Mouse (Mus musculus) embryonic facial prominence, embryonic 13.5 days (tissue): ENCODE data around the gene Nol4l. TPM values are rescaled to one million over a fixed set of nuclear protein-coding genes. Genes with fewer than 3 reads are reported as not detected.
A peak's percentile ranks its signal among the peaks of the same experiment; 100 is the strongest.

Experiments used
- ATAC-seq: fragments of 200-750 bp; cut with Nextera tagmentation; 2 replicates; pipeline ENCODE4 v1.8.0; 2017; ENCODE audit warnings: low read depth; ENCODE audit not compliant: insufficient number of reproducible peaks, insufficient read depth, low FRiP score, low TSS enrichment
- H3K27ac ChIP-seq: fragments of 300-500 bp; sonication (generic); 2 replicates; pipeline ENCODE4 v1.5.1; 2015; ENCODE audit warnings: moderate library complexity, mild to moderate bottlenecking, inconsistent platforms
- H3K27me3 ChIP-seq: fragments of 300-500 bp; sonication (generic); 2 replicates; pipeline ENCODE4 v1.6.1; 2015; ENCODE audit warnings: mild to moderate bottlenecking, inconsistent platforms
- H3K36me3 ChIP-seq: fragments of 300-500 bp; sonication (generic); 2 replicates; pipeline ENCODE4 v1.6.1; 2015; ENCODE audit warnings: mild to moderate bottlenecking, inconsistent platforms
- H3K4me1 ChIP-seq: fragments of 300-500 bp; sonication (generic); 2 replicates; pipeline ENCODE4 v1.6.1; 2015; ENCODE audit warnings: inconsistent platforms
- H3K4me2 ChIP-seq: fragments of 300-500 bp; sonication (generic); 2 replicates; pipeline ENCODE4 v1.6.1; 2015; ENCODE audit warnings: moderate library complexity, mild to moderate bottlenecking, inconsistent platforms
- H3K4me3 ChIP-seq: fragments of 300-500 bp; sonication (generic); 2 replicates; pipeline ENCODE4 v1.5.1; 2015; ENCODE audit warnings: mild to moderate bottlenecking, inconsistent platforms
- H3K9ac ChIP-seq: fragments of 300-500 bp; sonication (generic); 2 replicates; pipeline ENCODE4 v1.6.1; 2015; ENCODE audit warnings: mild to moderate bottlenecking, inconsistent platforms
- H3K9me3 ChIP-seq: fragments of 300-500 bp; sonication (generic); 2 replicates; pipeline ENCODE4 v1.6.1; 2016; ENCODE audit warnings: inconsistent platforms
- WGBS: fragments of 180-500 bp; shearing (Covaris S2); methylation state at CpG from one replicate; pipeline ENCODE4 v1.1.7; 2015; ENCODE audit warnings: mixed read lengths; 5-methylcytosine and 5-hydroxymethylcytosine counted together
- polyA plus RNA-seq: library from polyadenylated mRNA; unstranded; fragments of >200 nt; fragmentation: Nextera tagmentation; extraction: Ambion mirVana; gene quantifications from 2 replicates; pipeline ENCODE4 v1.2.1, GENCODE M21; 2015

The Nol4l gene
- polyA plus RNA-seq, 1 experiment from 2014 or later = 12.4 TPM

- no peaks in the 10 kb centered on the region for H3K36me3 ChIP-seq
- H3K4me3 ChIP-seq = no peak overlapping the region
- H3K27ac ChIP-seq = no peak overlapping the region
- ATAC-seq = no peak
- H3K4me2 ChIP-seq = no peak overlapping the region
- 0 out of 2 replicates have a peak, but pooled peaks cover 3% of the 10 kb centered on the region for H3K27me3 ChIP-seq
- no peak overlapping the region for H3K9ac ChIP-seq
- H3K4me1 ChIP-seq = peaks cover 5% of the 10 kb centered on the region
- 80% methylated on average over 8 of the region's 8 CpGs for WGBS
- no peaks in the 10 kb centered on the region for H3K9me3 ChIP-seq
These were observed 13.3 kb upstream of the Nol4l start for GRCm38 (mm10) chr2:153542936-153543668.

- no peak overlapping the region for H3K4me2 ChIP-seq
- no peak overlapping the region for H3K27ac ChIP-seq
- WGBS = 79% methylated on average over 3 of the region's 3 CpGs
- 0 out of 2 replicates have a peak, but pooled peaks cover 3% of the 10 kb centered on the region for H3K27me3 ChIP-seq
- no peaks in the 10 kb centered on the region for H3K9me3 ChIP-seq
- no peak overlapping the region for H3K9ac ChIP-seq
- no peaks in the 10 kb centered on the region for H3K4me1 ChIP-seq
- ATAC-seq = no peak
- H3K4me3 ChIP-seq = no peak overlapping the region
- H3K36me3 ChIP-seq = no peaks in the 10 kb centered on the region
These were observed 9.1 kb upstream of the Nol4l start for GRCm38 (mm10) chr2:153538898-153539297.

GRCm38 (mm10) chr2:153533981-153534380 lies 4.2 kb upstream of the Nol4l start:
- Histone ChIP-seq H3K4me3 (no peak overlapping the region), H3K9ac (no peak overlapping the region)
- WGBS = 60% methylated on average over 1 of the region's 1 CpGs

DNA sequence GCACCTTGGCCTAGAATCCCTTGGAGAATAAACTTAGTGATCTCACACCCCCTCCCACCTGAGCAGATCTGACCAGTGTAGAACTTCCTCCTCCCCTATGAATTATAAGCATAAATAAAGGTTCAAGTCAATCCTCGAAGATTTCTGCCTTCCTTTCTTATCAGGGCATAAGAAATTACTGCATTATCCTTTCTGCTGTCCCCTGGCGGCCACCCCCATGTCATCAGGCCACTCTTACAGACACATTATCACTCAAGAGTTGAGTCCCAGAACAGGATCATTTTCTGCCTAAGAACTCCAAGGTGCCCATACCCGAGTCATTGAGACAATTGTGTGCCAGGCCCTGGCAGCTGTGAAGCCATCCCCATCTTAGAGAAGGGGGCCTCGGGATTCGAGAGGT lies 1.2 kb upstream of the Nol4l start:
- Histone ChIP-seq H3K4me3 (no peak overlapping the region), H3K9me3 (no peaks in the 10 kb centered on the region), H3K4me2 (0 out of 2 replicates have a peak overlapping the region, but pooled peaks have one; percentile 99), H3K27me3 (peaks cover 55% of the 10 kb centered on the region), H3K4me1 (peaks cover 31% of the 10 kb centered on the region), H3K36me3 (no peaks in the 10 kb centered on the region), H3K9ac (no peak overlapping the region), H3K27ac (no peak overlapping the region)
- no peak for ATAC-seq
- 57% methylated on average over 5 of the region's 5 CpGs for WGBS

More at GRCm38 (mm10) chr2:153533981-153534380, 4.2 kb upstream of the Nol4l start:
- H3K9me3 ChIP-seq = no peaks in the 10 kb centered on the region
- H3K4me1 ChIP-seq = 0 out of 2 replicates have a peak, but pooled peaks cover under 1% of the 10 kb centered on the region
- no peak overlapping the region for H3K4me2 ChIP-seq
- no peak overlapping the region for H3K27ac ChIP-seq
- no peaks in the 10 kb centered on the region for H3K36me3 ChIP-seq
- no peak for ATAC-seq
- peaks cover 26% of the 10 kb centered on the region for H3K27me3 ChIP-seq

- Histone ChIP-seq H3K36me3 (no peaks in the 10 kb centered on the region), H3K27me3 (peaks cover 60% of the 10 kb centered on the region), H3K9me3 (no peaks in the 10 kb centered on the region), H3K27ac (peak overlapping the region; percentile 57; the same call in 1 of the 2 replicates), H3K9ac (peak overlapping the region; percentile 72), H3K4me1 (peaks cover 36% of the 10 kb centered on the region), H3K4me2 (peak overlapping the region; percentile 99), H3K4me3 (peak overlapping the region; percentile 70)
- WGBS = under 1% methylated on average over 52 of the region's 53 CpGs
- no peak for ATAC-seq
These were observed 398 bp downstream of the Nol4l start for GRCm38 (mm10) chr2:153529365-153529781.

DNA sequence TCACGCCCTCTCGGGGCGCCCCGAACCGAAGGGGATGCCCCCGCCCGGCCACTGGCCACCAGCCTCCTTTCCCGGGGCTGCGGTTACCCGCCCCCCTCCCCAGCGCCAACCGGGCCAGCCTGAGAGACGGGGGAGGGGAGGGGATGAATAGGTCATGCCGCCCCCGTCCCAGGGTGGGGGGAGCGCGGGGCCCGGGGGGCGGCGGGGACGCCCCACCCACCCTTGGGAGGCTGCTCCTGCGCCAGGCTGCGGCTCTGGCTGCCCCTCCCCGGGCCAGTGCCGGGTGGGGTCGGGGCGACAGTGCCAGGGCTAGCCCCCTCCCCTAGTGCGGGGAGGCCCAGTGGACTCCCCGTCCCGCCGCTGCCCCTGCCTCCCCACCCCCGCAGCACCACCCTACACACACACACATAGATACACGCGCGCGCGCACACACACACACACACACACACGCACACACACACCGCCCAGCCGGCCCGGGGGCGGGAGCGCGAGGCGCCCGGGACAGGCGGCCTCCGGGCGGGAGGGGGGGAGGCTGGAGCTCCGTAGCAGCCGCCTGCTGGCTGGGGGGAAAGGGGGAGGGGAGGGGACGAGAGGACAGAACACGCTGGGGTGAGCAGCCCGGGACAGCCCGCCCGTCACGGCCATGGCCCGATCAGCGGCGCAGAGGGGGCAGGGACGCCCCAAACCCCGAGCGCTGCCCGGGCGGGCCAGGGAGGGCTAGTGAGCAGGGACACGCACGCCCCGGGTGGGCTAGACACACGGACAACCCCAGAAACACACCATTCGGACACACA lies 1.0 kb downstream of the Nol4l start:
- Histone ChIP-seq H3K9me3 (no peaks in the 10 kb centered on the region), H3K4me2 (peak overlapping the region; percentile 99), H3K4me3 (peak overlapping the region; percentile 70), H3K9ac (peak overlapping the region; percentile 72), H3K36me3 (no peaks in the 10 kb centered on the region), H3K27me3 (peaks cover 60% of the 10 kb centered on the region), H3K4me1 (peaks cover 36% of the 10 kb centered on the region), H3K27ac (no peak overlapping the region)
- WGBS = under 1% methylated on average over 21 of the region's 70 CpGs
- ATAC-seq = peak; percentile 21

DNA sequence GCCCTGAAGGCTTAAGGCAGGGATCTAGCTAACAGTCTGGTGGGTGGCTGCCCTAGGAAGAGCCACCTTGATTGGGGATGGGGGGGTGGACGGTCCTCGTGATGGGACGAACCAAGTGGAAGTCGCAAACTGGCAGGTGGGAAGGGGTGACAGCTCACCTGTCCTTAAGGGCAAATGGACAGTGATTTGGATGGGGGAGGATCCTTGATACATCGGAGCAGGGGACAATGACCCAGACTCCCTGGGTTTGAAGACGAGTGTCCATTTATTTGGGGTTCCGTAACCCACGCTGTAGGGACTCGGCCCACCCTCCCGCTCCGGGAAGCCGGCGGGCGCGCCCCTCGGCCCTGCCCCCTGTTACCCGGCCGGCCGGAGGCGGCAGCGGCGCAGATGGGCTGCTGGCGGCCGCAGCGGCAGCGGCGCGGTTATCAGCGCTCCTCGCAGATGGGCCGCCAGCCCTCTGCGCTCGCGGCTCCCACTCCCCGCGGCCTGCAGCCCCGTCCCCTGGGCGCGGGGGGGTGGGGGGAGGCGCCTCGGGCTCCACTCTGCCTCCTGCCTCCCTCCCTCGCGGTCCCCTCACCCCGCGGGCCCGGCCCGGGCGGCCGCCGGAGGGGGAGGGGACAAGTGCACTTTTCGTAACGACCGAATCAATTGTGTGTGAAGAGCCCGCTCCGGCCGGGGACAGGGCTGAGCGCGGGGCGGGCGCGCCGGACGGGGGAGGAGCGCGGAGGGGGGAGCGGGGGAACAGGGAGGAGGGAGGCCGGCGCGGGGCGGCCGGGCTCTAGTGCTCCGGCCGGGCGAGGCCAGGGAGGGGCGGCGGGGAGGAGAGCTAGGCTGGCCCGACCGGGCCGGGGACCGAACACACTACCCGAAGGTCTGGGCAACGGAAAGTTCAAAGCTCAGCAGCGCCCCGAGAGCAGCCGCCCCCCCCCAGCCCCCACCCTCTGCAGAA lies 1.9 kb downstream of the Nol4l start:
- Histone ChIP-seq H3K27me3 (peaks cover 60% of the 10 kb centered on the region), H3K27ac (peak overlapping the region; percentile 51; the same call in 1 of the 2 replicates)
- 2% methylated on average over 83 of the region's 85 CpGs for WGBS

DNA sequence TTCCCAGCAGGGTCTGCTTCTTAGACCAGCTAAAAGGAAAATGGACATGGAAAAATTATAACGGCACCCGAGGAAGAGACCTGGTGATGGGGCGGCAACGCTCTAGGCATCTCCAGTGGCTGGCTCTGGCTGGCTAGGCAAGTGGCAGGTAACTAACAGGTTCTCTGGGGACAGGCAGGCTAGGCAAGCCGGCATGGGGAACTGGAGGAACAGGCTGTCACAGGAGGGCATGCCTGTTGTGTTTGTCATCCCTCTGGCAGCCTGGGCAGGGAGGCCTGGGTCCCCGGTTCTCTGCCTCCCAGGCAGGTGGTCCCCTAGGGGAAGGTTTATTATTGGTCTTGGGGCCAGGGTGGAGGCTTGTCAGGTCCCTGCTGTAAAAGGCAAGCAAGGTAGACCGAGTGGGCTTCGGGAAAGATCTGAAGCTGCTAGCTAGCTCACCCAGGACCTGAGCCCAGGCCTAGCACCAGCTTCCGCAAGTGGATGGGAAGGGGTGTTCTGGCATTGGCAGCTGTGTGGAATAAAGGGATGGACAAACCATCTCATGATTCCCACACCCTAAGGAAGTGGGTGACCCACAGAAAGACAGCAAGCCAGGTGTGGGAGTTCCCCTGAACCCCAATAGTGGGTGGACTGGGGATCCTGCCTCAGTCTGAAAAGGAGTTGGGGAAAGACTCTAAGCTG lies 2.8 kb downstream of the Nol4l start:
- peak overlapping the region; percentile 99; the same call in 1 of the 2 replicates for H3K4me2 ChIP-seq

More for the DNA sequence above, 1.9 kb downstream of the Nol4l start:
- H3K9me3 ChIP-seq = no peaks in the 10 kb centered on the region
- H3K4me1 ChIP-seq = peaks cover 36% of the 10 kb centered on the region
- H3K36me3 ChIP-seq = no peaks in the 10 kb centered on the region
- H3K9ac ChIP-seq = peak overlapping the region; percentile 72
- peak overlapping the region; percentile 99 for H3K4me2 ChIP-seq
- H3K4me3 ChIP-seq = peak overlapping the region; percentile 70
- peak; percentile 48; the same call in 1 of the 2 replicates for ATAC-seq

GRCm38 (mm10) chr2:153525906-153526311 lies 3.9 kb downstream of the Nol4l start:
- no peak overlapping the region; the same call in 1 of the 2 replicates for H3K9ac ChIP-seq
- no peak overlapping the region for H3K4me2 ChIP-seq
- no peaks in the 10 kb centered on the region for H3K9me3 ChIP-seq
- peaks cover 46% of the 10 kb centered on the region for H3K4me1 ChIP-seq
- H3K27me3 ChIP-seq = peaks cover 49% of the 10 kb centered on the region
- H3K36me3 ChIP-seq = no peaks in the 10 kb centered on the region
- H3K4me3 ChIP-seq = no peak overlapping the region
- no peak overlapping the region for H3K27ac ChIP-seq
- whole genome bisulfite sequencing = 7% methylated on average over 10 of the region's 10 CpGs
- no peak for ATAC-seq

More for the DNA sequence above, 2.8 kb downstream of the Nol4l start:
- Histone ChIP-seq H3K4me1 (peaks cover 45% of the 10 kb centered on the region), H3K9me3 (no peaks in the 10 kb centered on the region), H3K36me3 (no peaks in the 10 kb centered on the region), H3K27ac (peak overlapping the region; percentile 51; the same call in 1 of the 2 replicates), H3K27me3 (peaks cover 57% of the 10 kb centered on the region), H3K9ac (no peak overlapping the region), H3K4me3 (no peak overlapping the region; the same call in 1 of the 2 replicates)
- no peak for ATAC-seq
- 40% methylated on average over 9 of the region's 9 CpGs for WGBS

DNA sequence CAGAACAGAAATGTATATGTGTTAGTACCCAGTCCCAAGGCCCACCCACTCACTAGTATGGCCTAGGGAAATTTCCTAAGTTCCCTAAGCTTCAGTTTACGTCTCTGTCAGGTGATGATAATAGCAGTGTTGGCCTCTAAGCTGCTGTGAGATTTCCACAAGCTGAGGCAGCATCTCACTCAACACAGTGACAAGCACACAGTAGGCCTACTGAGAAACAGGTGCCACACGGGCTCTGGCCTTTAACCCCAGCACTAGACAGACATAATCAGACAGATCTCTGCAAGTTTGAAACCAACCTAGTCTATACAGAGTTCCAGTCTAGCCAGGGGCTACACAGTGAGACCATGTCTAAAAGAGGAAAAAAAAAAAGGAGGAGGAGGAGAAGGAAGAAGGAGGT lies 5.0 kb downstream of the Nol4l start:
- no peak for ATAC-seq
- no peaks in the 10 kb centered on the region for H3K36me3 ChIP-seq
- H3K9ac ChIP-seq = no peak overlapping the region
- H3K27ac ChIP-seq = no peak overlapping the region
- H3K27me3 ChIP-seq = peaks cover 38% of the 10 kb centered on the region
- WGBS = 62% methylated on average over 2 of the region's 2 CpGs
- no peaks in the 10 kb centered on the region for H3K9me3 ChIP-seq
- no peak overlapping the region for H3K4me2 ChIP-seq
- H3K4me3 ChIP-seq = no peak overlapping the region
- H3K4me1 ChIP-seq = peaks cover 46% of the 10 kb centered on the region
